Mouse (Mus musculus): ENCODE measurements around the gene Ap1ar.
"Not testable (repeated sequence)": the region's sequence is repeated elsewhere in the genome, so short reads cannot be mapped to it uniquely, and the experiment has no call there.

Ap1ar gene

DNA sequence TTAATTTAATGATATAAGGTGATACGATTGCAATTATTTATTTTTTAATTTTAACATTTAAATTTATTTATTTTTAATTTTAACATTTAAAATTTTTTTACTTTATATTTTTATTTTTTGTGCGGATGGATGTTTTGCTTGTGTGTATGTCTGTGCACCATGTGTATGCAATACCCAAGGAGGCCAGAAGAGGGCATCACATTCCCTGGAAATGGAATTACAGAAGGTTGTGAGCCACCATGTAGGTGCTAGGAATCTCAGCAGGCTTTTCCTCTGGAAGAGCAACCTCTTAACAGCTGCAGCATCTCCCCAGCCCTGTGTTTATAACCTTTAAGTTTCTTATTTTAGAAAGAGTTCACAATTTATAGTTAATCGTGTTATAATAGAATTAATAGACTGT lies 41.6 kb downstream of the Ap1ar start:
- no peak for DNase-seq (ENCODE audit: extremely low spot score)

DNA sequence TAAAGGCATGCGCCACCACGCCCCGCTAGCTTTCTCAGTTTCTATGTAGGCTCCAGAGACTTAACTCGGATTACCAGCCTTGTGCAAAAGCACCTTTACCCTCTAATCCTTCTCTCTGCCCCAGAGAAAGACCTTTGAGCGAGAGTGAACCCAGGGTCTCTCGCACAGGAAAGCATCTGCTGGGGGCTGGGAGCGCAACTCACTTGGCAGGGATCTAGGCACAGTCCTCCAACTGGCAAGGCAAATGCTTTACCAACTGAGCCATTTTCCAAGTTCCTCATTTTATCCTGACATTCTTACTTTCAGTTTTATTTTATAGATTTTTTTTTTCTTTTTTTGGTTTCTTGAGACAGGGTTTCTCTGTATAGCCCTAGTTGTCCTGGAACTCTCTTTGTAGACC lies 44.3 kb downstream of the Ap1ar start:
- no peak for DNase-seq (ENCODE audit: extremely low spot score)

DNA sequence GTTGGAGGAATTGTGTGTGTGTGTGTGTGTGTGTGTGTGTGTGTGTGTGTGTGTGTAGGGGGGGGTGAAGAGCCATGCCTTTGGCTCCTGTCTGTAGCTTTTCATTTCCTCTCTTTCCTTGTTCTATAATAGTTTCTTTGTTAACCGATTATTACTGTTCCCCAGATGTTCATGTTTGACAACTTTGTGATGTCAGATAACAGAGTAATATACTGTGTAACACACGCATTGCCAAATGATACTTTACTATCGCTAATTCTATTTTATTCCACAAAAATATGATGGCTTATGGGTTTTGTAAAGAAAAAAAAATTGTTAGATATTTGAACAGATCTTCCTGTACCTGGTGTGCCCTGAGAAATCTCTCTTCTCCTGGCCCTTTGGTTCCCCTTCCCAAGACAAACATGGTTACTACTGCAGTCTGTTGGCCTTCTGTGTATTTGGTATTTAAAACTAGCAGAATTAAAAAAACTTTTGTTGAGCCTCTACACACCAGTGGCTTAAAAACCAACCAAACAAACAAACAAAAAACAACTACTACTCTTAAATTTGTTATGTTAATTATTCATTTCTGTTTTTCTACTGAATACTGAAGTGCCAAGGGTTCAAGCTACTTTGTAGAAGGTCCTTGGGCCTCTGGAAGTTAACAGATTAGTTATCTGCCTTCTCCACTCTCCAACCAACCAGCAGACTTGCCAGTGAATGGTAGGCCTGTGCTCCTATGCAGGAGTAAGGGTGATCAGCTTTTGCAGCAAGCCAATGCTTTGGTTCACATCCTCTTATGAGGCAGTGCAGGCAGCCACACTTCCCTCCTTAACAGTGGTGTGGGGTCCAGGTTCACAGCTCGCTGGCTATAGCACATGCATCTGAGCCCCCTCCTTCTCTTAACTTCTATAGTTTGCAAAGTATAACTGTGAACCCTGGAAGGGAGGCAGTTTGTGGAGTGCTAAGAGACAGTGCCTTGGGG lies 45.4 kb downstream of the Ap1ar start:
- no peak for DNase-seq (ENCODE audit: extremely low spot score)

DNA sequence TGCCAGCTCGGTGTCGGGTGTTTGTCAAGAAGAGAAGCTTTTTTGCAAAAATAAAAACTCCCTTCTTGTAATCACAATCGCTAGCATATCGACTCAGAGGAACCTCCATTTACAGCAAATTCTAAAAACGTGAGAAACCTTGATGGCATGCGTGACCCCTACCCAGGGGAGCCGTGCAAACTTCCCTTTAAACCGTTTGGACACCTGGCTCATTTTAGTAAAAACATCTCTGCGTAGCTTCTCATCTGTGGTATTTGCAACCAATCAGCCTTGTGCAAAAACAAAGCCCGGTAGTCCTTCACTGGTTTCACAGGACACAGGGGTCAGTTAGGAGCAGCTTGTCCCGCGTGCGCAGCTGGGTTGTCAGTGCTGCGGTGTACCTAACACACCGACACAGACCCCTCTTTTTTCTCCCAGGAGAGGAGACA lies 46.3 kb downstream of the Ap1ar start:
- no peak for DNase-seq (ENCODE audit: extremely low spot score)

DNA sequence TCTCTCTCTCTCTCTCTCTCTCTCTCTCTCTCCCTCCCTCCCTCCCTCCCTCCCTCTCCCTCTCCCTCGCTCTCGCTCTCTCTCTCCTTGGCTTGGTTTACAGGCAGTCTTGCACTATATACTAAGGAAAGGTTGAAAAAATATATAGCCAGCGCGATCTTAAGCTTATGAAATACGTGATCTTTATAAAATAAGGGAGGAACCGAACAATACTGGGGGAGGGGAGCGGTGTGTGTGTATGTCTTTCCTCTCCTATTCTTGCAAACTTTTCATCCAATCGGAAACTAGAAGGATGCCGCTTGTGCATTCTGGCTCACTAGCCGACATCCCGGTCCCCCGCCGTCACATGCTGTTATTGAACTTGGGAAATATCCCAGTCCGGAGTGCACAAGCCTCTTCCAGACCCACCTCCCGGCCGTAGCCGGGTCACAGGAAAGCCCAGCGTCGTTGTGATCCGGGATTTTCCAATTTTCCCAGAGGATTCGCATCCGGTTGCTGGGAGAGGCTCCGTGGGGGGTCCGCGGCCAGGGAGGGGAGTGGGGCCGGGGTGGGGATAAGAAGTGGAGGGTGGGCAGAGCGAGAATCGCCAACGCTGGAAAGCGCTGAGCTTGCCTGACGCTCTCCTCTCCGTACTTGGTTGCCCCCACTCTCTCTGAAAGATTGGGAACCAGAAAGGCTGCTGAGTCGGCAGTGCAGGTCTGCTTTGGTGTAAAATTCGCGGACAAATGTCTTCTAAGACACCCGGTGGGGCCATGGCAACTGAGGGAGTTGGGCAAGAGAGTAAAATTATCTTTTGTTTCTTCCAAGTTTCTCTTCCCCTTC lies 46.9 kb downstream of the Ap1ar start:
- peak; percentile 57 for DNase-seq (ENCODE audit: extremely low spot score)

DNA sequence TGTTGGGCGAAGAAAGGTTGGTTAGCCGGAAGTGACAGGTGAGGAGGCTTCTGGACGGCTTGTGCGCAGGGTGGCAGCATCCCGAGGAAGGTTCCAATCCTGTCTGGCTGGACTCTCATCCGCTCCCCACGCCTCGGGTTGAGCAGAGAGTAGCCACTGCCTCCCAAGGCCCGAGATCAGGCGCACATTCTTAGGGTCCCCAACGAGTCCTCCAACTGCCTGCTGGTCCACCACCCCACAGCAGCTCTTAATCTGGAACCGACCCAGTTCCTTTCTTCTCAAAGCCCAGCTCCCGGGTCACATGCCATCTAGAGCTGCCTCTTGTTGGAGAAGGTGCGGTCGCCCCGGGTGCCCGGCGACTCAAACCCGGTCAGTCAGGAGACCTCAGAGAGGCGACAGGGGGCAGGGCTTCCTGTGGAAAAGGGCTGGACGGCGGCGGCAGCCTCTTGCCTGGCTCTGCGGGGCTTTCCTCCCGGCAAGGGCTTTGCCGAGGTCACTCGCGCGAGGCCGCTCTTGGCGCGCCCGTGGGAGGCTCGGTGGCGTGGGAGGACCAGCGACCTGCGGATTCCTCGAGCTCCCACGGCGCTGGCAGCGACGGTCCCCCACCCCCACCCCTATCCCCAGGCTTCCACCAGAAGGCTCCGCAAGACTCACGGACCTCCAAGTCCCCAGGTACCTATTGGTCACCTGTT lies 47.7 kb downstream of the Ap1ar start, which contains the start of gene Tifa:
Gene Tifa (plus strand): TSS at position 306 of the 692 bp plus-strand sequence.
- peak; percentile 62 for DNase-seq (ENCODE audit: extremely low spot score)

DNA sequence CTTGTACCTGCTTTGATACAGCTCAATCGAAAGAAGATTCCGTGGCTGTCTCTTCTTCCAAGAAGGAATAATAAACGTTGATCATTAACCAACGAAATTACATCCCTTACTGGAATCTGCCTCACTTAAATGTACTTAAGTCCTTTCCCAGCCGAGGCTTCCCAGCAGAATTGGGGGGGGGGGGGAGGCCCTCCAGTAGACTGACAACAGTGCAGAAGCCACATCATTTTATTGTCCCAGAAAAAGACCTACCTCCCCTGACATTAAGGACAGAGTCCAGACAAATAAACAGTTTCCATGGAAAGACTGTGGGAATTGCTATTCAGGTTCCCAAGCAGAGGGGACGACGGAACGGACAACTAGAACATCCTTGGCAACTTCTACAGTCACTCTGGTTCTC lies 48.4 kb downstream of the Ap1ar start:
- peak; percentile 11 for DNase-seq (ENCODE audit: extremely low spot score)

DNA sequence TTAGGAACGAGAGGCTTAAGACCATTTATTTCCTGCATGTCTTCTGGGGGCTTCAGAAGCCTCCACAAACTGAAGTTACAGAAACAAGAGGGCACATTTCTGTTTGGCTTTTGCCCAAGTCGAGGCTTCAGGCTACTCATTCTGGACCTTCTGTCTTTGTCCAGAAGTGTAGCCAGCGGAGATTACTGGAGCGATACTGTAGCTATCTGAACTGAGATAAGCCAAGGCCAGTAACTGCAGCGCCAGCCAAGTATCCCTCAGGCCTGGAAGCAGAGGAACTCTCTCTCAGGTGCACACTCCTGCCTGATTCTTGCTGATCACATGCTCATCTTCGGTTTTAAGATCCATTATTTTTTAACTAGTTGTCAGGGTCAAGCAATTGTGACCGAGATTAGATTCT lies 49.3 kb downstream of the Ap1ar start:
- DNase-seq (ENCODE audit: extremely low spot score), result no peak

DNA sequence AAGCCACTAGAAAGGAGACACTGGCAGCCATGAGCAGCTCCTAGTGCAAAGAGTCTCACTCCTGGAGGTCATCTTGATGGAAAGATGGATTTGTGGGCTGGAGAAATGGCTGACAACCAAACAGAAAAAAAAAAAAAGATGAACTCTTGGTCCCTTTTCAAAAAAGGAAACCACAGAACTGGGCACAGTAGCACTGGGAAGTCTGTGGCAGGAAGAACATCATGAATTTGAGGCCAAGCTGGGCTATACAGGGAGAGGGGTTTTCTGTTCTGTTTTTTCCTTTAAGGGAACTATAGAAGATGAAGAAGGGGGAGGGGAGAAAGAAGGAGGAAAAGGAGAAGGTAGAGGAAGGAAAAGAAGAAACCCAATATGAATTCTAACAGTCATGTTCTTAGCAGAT lies 50.3 kb downstream of the Ap1ar start:
- no peak for DNase-seq (ENCODE audit: extremely low spot score)

DNA sequence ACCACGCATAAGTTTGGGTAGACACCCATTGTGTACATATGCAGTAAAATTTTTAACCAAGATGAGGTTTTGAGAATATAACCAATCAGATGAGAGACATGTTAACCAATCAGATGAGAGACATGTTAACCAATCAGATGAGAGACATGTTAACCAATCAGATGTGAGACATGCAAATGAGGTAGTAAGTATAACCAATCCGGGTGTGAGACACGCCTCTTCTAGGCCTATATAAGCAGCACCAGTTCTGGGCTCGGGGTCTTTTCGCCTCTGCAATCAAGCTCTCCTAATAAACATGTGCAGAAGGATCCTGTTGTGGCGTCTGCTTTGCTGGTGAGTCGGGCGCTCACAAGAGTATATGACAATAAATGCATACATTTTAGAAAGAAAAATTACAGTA lies 53.6 kb downstream of the Ap1ar start:
- not testable (repeated sequence) for DNase-seq (ENCODE audit: extremely low spot score)

DNA sequence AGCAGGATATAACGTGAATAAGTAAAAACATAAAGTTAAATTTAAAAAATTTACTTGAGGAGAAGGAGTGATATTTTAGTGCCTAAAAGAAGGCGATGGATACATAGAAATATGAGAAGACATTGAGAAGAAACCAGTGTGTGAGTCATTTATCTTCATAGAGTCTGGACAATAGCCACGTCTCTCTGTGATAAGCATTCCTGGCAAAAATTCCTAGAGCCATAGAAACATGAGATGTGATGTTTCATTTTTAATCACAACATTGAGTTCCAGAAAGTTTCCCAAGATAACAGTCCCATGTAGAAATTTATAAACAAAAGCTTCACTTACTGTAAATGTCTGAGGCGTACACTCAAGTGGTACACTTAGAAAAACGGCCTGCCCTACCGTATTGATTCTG lies 54.4 kb downstream of the Ap1ar start:
- DNase-seq (ENCODE audit: extremely low spot score), result no peak

DNA sequence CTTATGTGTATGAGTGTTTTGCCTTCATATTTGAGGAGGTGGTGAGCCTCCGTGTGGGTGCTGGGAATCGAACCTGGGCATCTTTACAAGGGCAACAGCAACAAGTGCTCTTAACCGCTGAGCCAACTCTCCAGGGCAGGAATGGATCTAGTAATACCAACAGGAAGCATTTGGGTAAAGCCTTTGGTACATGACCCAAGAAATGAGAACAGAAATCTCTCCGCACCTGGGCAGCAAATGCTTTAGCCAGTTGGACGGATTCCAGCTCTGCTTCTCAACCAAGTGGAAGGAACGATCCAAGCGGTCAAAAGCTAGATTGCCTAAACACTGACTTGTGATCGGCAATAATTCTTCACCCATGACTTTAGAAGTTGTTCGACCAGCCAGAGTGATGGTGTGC lies 56.4 kb downstream of the Ap1ar start:
- no peak for DNase-seq (ENCODE audit: extremely low spot score)

DNA sequence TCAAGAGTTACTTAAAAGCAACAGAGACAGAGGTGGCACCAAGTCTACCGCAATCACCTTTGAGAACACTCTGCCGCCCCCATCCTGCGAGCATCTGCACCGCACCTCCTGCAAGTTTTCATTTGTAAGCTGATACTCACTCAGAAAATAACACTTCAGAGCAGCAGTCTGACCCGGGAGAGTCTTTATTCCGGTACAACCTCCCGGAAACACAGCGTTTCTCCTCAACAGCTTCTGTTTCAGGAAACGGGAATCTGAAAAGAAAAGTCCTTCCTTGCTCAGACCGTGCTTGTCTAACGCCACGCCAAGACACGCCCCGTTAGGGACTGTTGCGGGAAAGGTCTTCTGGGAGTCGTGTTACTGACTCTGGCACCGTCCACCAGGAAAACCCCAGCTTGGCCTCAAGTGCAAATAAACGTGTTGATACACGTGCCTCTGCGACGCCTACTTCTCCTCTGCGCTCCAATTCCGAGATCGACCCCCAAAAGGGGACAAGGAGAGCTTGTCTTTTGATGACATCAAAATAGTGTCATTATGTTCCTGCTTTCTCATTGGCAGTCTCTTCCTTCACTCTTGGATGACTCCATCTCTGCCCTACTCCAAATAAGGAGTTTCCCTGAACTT lies 57.2 kb downstream of the Ap1ar start, which contains the start of gene Alpk1:
Gene Alpk1 (minus strand): TSS at position 507 of the 624 bp plus-strand sequence.
- peak; percentile 68 for DNase-seq (ENCODE audit: extremely low spot score)

DNA sequence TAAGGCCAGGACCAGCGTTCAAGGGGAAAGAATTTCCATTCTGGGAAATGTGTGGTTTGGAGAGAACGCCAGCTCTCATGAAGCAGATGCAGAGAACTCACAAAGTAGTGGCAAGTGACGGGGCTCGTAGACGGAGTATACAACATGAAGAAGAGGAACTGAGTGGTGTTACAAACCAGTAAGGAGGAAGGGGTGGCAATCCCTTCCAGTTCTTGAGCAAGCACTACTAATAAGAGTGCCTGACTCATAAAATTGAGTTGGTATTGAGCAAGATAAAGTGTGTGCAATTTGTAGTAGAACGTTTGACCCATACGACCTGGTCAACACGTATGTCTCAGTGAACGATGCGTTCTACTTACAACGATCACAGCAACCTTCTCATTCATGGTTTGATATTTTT lies 68.2 kb downstream of the Ap1ar start:
- no peak for DNase-seq (ENCODE audit: extremely low spot score)

DNA sequence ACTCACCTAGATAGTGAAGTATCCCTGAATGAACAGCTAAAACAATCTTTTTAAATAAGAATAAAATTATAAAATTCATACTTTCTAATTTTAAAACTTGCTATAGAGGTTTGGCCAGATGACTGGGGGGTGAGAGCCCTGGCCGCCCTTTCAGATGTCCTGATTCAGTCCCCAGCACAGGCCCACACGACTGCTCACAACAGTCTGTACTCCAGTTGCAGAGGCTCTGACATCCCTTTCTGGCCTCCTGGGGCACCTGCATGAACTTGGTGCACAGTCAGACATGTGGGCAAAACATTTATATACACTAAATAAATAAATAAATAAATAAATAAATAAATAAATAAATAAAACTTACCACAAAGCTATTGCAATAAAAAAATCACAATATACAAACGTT lies 71.4 kb downstream of the Ap1ar start:
- no peak for DNase-seq (ENCODE audit: extremely low spot score)

DNA sequence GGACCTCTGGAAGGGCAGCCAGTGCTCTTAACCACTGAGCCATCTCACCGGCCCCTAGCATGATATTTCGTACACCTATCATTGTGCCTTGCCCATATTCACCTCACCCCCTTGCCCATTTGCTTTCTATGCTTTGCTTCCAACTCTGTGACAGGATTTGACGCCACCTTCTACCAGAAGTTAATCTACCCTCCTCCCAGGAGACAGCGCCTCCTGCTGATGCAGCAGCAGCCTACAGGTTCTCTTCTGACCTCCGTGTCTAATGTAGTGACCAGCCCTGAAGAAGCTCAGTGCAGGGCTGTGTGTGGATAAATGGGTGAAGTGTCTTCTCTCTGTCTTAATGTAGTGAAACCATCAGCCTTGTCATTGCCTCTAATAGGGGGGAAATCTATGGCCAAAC lies 72.8 kb downstream of the Ap1ar start:
- no peak for DNase-seq (ENCODE audit: extremely low spot score)

DNA sequence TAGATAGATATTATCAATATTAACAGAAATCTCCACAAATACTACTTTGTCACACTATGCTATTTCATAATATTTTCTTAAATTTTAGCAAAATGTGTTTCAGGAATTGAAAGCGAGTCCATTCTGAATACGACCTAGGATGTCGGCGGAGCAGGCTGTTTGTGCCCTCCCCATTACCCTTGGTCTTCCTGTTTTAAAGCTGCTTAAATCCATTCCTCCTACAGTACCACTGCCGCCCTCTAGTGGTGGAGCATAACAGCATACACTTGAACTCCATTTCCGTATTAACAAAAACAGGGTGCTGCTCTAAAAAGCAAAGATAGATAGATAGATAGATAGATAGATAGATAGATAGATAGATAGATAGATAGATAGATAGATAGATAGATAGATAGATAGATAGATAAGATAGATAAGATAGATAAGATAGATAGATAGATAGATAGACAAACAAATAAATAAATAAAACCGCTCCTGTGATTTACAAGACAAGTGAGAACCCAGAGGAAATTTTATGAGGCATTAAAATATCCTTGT lies 74.2 kb downstream of the Ap1ar start:
- DNase-seq (ENCODE audit: extremely low spot score), result peak; percentile 62

DNA sequence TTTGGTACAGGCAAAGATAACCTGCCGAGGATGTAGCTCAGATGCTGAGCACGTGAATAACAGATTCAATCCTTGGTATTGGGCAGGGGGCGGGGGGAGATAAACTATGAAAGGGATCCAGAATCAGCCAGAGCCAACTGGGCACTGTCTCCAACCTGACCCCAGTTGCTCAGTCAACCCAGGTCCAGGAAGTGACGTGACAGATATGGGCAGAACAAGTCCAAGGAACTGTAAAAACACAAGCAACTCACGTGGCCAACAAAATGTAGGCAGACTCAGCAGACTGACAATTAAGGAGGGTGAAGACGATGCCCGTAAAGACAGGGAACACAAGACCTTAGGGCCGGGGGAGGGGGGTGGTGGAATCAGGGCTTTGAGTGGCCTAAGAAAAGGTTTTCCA lies 74.9 kb downstream of the Ap1ar start:
- DNase-seq (ENCODE audit: extremely low spot score), result no peak

DNA sequence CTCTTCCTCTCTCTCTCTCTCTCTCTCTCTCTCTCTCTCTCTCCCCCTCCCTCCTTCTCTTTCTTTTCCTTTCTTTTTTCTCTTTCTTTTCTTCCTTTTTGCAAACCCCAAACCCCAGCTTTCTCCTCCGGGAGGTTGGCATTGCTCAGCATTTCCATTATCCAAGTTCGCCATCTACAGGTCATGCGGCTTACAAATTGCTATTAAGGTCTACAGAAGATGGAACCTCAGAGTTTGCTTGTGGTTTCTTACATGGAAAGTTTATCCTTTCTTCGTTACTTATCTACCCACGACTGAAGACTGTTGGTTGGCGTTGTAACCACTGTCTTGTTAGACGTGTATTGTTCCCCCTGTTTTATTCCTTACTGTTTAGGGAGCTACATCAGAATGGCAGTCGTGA lies 78.1 kb downstream of the Ap1ar start:
- DNase-seq (ENCODE audit: extremely low spot score), result peak; percentile 57

DNA sequence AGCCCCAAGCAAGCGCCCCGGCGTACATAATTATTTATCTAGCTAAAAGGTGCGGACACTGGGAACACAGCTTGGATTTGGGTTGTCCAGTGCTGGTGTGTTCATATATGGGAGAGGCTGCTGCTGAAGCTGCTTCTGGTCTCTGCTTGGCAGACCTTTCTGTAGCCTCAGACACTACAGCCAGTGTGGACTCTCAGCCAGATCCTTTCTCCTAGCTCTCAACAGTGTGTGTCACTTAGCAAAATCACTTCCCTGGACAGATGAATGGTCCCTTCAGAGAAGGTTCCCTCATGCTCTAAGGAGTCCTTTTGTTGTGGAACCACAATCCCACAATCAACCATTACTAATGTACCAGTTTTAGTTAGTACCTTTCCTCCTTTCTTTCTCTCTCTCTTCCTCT lies 78.5 kb downstream of the Ap1ar start:
- no peak for DNase-seq (ENCODE audit: extremely low spot score)

DNA sequence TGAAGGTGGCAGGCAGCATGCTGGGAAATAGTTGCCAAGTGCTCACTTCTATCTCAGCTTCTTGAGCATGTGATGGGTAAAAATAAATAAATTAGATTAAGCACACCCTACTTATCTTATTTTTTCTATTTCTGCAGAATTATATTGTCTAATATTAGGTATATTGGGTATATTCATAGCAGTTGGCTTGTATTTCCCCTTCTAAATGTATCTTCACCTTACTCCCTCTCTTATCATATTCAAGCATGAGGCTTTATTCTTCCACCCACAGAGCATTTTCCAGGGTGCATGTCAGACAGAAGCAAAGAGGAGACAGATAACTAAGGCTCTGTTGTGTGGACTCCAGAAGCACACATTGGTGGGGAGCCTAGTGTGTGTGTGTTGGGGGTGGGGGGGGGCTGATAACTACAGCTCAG lies 79.4 kb downstream of the Ap1ar start:
- DNase-seq (ENCODE audit: extremely low spot score), result no peak

Measured in embryo, embryonic 9.5 days (tissue).